Mouse (Mus musculus): Measurements from ENCODE around the gene Islr2. TPM values are rescaled to one million over a fixed set of nuclear protein-coding genes. Genes with fewer than 3 reads are reported as not detected.

Gene Islr2
- total and polyA plus RNA-seq, 3 experiments: not detected

GRCm38 (mm10) chr9:58163146-58163545, 41.0 kb downstream of the Islr2 start:
- H3K79me2 ChIP-seq (replicated peaks; ENCODE audit: control insufficient read depth, extremely low read depth, insufficient read depth, poor library complexity, severe bottlenecking): no peaks in the 10 kb centered on the region
- no peak overlapping the region for H3K4me3 ChIP-seq (replicated peaks in 1 of 3; ENCODE audit: low read depth in 2 of 3, low read length in 2 of 3, poor library complexity in 1 of 3)
- dilution Hi-C loops (cut with MboI; ENCODE audit: extremely low pct_ligation_motif_present, extremely low pct_unique_long_range_greater_than_20kb, low sequenced_read_pairs) (no loop called here), in situ Hi-C loops (cut with MboI; ENCODE audit: low pct_ligation_motif_present, low pct_unique_long_range_greater_than_20kb, low sequenced_read_pairs) (no loop called here)
- H3K27ac ChIP-seq (ENCODE audit: insufficient read depth, low read depth): no peak overlapping the region
- H3K4me1 ChIP-seq (ENCODE audit: control insufficient read depth in 1 of 2, insufficient read depth in 2 of 2): peaks cover 0 to 11% of the 10 kb centered on the region in 2 experiments; a peak in 2 of 4 replicates
- TF ChIP-seq POLR2AphosphoS2 (IDR thresholded peaks at IDR 0.05; ENCODE audit: low read depth, low read length): no peak
- TF ChIP-seq CHD2 (IDR thresholded peaks at IDR 0.05; ENCODE audit: low read length): no peak
- TF ChIP-seq BHLHE40 (IDR thresholded peaks at IDR 0.05; ENCODE audit: low read depth, low read length): no peak
- no peak for TF ChIP-seq ETS1 (conservative IDR thresholded peaks at IDR 0.05; ENCODE audit: low read depth, low read length)
- TF ChIP-seq NELFE (IDR thresholded peaks at IDR 0.05; ENCODE audit: low read depth, low read length): no peak
- no peak for TF ChIP-seq MAFK (IDR thresholded peaks at IDR 0.05; ENCODE audit: insufficient replicate concordance, low read length)
- no peak for TF ChIP-seq TCF12 (IDR thresholded peaks at IDR 0.05; ENCODE audit: low read depth, low read length)
- TF ChIP-seq ZNF384 (IDR thresholded peaks at IDR 0.05; ENCODE audit: low read depth, low read length): no peak
- TF ChIP-seq GABPA (IDR thresholded peaks at IDR 0.05; ENCODE audit: insufficient replicate concordance, low read depth, low read length): no peak
- TF ChIP-seq KAT2A (IDR thresholded peaks at IDR 0.05; ENCODE audit: insufficient replicate concordance, low read length): no peak
- no peak for TF ChIP-seq MXI1 (IDR thresholded peaks at IDR 0.05; ENCODE audit: low read depth, low read length)
- no peak for TF ChIP-seq ZKSCAN1 (IDR thresholded peaks at IDR 0.05; ENCODE audit: borderline replicate concordance, low read depth, low read length)
- no peak for TF ChIP-seq HCFC1 (IDR thresholded peaks at IDR 0.05; ENCODE audit: low read depth, low read length)
- TF ChIP-seq PAX5 (IDR thresholded peaks at IDR 0.05; ENCODE audit: low read length): no peak
- TF ChIP-seq ELF1 (IDR thresholded peaks at IDR 0.05; ENCODE audit: low read depth, low read length): no peak
- TF ChIP-seq SIN3A (IDR thresholded peaks at IDR 0.05; ENCODE audit: low read length): no peak
- TF ChIP-seq ZC3H11A (IDR thresholded peaks at IDR 0.05; ENCODE audit: low read depth, low read length): no peak
- TF ChIP-seq POLR2A (IDR thresholded peaks at IDR 0.05; ENCODE audit: low read depth, low read length): no peak
- no peak for TF ChIP-seq USF2 (conservative IDR thresholded peaks at IDR 0.05; ENCODE audit: low read depth, low read length)
- TF ChIP-seq MAZ (IDR thresholded peaks at IDR 0.05; ENCODE audit: low read depth, low read length): no peak
- no peaks in the 10 kb centered on the region for H3K36me3 ChIP-seq (replicated peaks in 1 of 2; ENCODE audit: control insufficient read depth in 1 of 2, insufficient read depth in 1 of 2, low read length in 1 of 2)
- H3K9me3 ChIP-seq (replicated peaks; ENCODE audit: low read length): no peaks in the 10 kb centered on the region
- no peak overlapping the region for H3K4me2 ChIP-seq (ENCODE audit: insufficient read depth, low read depth, poor library complexity, severe bottlenecking)
- H3K9ac ChIP-seq (ENCODE audit: insufficient read depth, low read depth): no peak overlapping the region
- no peak for DNase-seq (ENCODE audit: extremely low read depth)
- peaks cover 5% of the 10 kb centered on the region for H3K27me3 ChIP-seq (replicated peaks)

- Histone ChIP-seq H3K9ac (ENCODE audit: insufficient read depth, low read depth) (no peak overlapping the region), H3K4me2 (ENCODE audit: insufficient read depth, low read depth, poor library complexity, severe bottlenecking) (no peak overlapping the region), H3K79me2 (replicated peaks; ENCODE audit: control insufficient read depth, extremely low read depth, insufficient read depth, poor library complexity, severe bottlenecking) (no peaks in the 10 kb centered on the region), H3K4me3 (replicated peaks in 1 of 3; ENCODE audit: low read depth in 2 of 3, low read length in 2 of 3, poor library complexity in 1 of 3) (no peak overlapping the region), H3K4me1 (ENCODE audit: control insufficient read depth in 1 of 2, insufficient read depth in 2 of 2) (peaks cover 0 to 11% of the 10 kb centered on the region in 2 experiments; a peak in 2 of 4 replicates), H3K9me3 (replicated peaks; ENCODE audit: low read length) (no peaks in the 10 kb centered on the region), H3K27me3 (replicated peaks) (peaks cover 6% of the 10 kb centered on the region), H3K27ac (ENCODE audit: insufficient read depth, low read depth) (no peak overlapping the region), H3K36me3 (replicated peaks in 1 of 2; ENCODE audit: control insufficient read depth in 1 of 2, insufficient read depth in 1 of 2, low read length in 1 of 2) (no peaks in the 10 kb centered on the region)
- dilution Hi-C loops (cut with MboI; ENCODE audit: extremely low pct_ligation_motif_present, extremely low pct_unique_long_range_greater_than_20kb, low sequenced_read_pairs): no loop called here
- TF ChIP-seq NELFE (IDR thresholded peaks at IDR 0.05; ENCODE audit: low read depth, low read length): no peak
- no peak for TF ChIP-seq SMC3 (IDR thresholded peaks at IDR 0.05; ENCODE audit: low read depth, low read length)
- TF ChIP-seq MEF2A (IDR thresholded peaks at IDR 0.05; ENCODE audit: borderline replicate concordance, low read depth, low read length): no peak
- TF ChIP-seq MXI1 (IDR thresholded peaks at IDR 0.05; ENCODE audit: low read depth, low read length): no peak
- no peak for DNase-seq (ENCODE audit: extremely low read depth)
- in situ Hi-C loops (cut with MboI; ENCODE audit: low pct_ligation_motif_present, low pct_unique_long_range_greater_than_20kb, low sequenced_read_pairs): no loop called here
Measured at GRCm38 (mm10) chr9:58162173-58162572, 41.9 kb downstream of the Islr2 start.

Measured in CH12.LX (cell line).